Mouse (Mus musculus): ENCODE data around the gene Hmga1b. TPM values are rescaled to one million over a fixed set of nuclear protein-coding genes. Genes with fewer than 3 reads are reported as not detected.
"Not testable (repeated sequence)": the region's sequence is repeated elsewhere in the genome, so short reads cannot be mapped to it uniquely, and the experiment has no call there.

Gene Hmga1b
- total RNA-seq, 1 experiment from 2014 or later, result 26.0 TPM

GRCm38 (mm10) chr11:120775774-120776469 lies 13.3 kb downstream of the Hmga1b start:
- ATAC-seq (ENCODE audit: extremely low read depth, insufficient number of reproducible peaks, low FRiP score, poor library complexity, severe bottlenecking), result peak; percentile 94

GRCm38 (mm10) chr11:120777123-120777522 lies 14.5 kb downstream of the Hmga1b start:
- ATAC-seq (ENCODE audit: extremely low read depth, insufficient number of reproducible peaks, low FRiP score, poor library complexity, severe bottlenecking), result no peak

- ATAC-seq (ENCODE audit: extremely low read depth, insufficient number of reproducible peaks, low FRiP score, poor library complexity, severe bottlenecking), result no peak
These were observed 17.3 kb downstream of the Hmga1b start for GRCm38 (mm10) chr11:120779876-120780275.

- ATAC-seq (ENCODE audit: extremely low read depth, insufficient number of reproducible peaks, low FRiP score, poor library complexity, severe bottlenecking), result not testable (repeated sequence)
These were observed 18.8 kb downstream of the Hmga1b start for GRCm38 (mm10) chr11:120781361-120781760.

GRCm38 (mm10) chr11:120783426-120784063 lies 21.0 kb downstream of the Hmga1b start:
- ATAC-seq (ENCODE audit: extremely low read depth, insufficient number of reproducible peaks, low FRiP score, poor library complexity, severe bottlenecking), result no peak

DNA sequence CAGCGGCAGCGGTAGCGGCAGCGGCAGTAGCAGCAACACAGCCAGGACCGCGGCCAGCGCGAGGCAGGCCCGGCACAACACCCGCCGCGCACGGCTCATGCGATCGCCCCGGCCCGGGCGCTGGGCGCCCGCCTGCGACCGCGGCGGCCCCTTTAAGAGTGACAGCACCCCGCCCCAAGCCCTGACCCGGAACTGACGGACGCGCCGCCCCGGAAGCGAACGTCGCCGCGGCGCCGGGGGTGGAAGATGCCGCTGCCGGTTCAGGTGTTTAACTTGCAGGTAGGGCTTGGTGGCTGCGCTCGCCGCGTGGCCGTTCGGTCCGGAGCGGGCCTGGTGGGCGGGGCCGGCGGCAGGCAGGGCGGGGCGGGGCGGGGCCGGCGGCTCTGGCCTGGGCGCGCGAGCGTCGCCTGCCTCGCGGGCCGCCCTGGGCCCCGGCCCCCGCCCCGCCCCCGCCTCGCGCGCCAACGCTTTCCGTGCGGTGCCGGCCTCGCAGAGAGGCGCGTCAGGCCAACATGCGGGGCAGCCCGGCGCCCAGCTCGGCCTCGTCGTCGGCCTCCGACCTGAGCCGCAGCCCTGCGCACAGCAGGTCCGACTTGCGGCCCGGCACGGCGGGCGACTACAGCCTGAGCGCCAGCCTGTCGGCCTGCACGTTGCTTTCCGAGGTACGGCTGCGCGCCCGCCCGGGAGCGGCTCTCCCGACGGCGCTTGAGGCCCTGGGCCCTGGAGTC lies 21.6 kb downstream of the Hmga1b start, which contains the start of the genes Rfng and Gps1:
Gene Rfng (minus strand): TSS at position 144 of the 728 bp plus-strand sequence.
Gene Gps1 (plus strand): TSS at position 209 of the 728 bp plus-strand sequence.
- peak; percentile 63 for ATAC-seq (ENCODE audit: extremely low read depth, insufficient number of reproducible peaks, low FRiP score, poor library complexity, severe bottlenecking)

- no peak for ATAC-seq (ENCODE audit: extremely low read depth, insufficient number of reproducible peaks, low FRiP score, poor library complexity, severe bottlenecking)
These were observed 22.6 kb downstream of the Hmga1b start for GRCm38 (mm10) chr11:120785145-120785544.

DNA sequence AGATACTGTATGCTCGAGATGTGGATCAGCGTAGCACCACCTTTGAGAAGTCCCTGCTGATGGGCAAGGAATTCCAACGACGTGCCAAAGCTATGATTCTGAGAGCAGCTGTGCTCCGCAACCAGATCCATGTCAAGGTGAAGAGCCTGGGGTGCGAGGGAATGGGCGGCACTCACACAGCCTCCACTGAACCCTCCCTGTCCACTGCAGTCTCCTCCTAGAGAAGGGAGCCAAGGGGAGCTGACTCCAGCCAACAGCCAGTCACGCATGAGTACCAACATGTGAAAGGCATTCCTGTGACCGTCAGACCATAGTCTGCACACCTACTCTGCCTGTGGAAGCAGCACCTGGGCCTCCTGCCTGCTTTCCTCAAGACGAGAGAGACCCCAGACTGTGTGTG lies 25.9 kb downstream of the Hmga1b start:
- not testable (repeated sequence) for ATAC-seq (ENCODE audit: extremely low read depth, insufficient number of reproducible peaks, low FRiP score, poor library complexity, severe bottlenecking)

DNA sequence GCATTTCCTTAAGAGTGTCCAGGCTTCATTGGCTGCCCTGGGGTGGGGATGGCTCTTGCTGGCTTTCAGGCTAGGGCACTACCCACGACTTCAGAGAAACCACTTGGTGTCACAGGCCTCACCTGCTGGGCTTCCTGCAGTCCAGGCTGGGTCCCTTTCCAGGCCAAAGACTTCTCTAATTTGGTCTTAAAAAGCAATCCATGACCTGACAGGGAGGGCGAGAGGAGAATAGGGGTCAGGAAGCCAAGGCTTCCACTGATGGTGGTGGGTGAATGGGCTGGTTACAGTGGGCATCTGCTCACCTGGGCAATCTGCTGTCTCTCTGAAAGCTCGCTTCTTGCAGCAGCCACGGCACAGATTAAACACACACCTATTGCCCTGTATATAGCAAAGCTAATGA lies 26.8 kb downstream of the Hmga1b start:
- no peak for ATAC-seq (ENCODE audit: extremely low read depth, insufficient number of reproducible peaks, low FRiP score, poor library complexity, severe bottlenecking)

- no peak for ATAC-seq (ENCODE audit: extremely low read depth, insufficient number of reproducible peaks, low FRiP score, poor library complexity, severe bottlenecking)
These were observed 27.2 kb downstream of the Hmga1b start for GRCm38 (mm10) chr11:120789810-120790209.

GRCm38 (mm10) chr11:120792652-120793051 lies 30.1 kb downstream of the Hmga1b start:
- ATAC-seq (ENCODE audit: extremely low read depth, insufficient number of reproducible peaks, low FRiP score, poor library complexity, severe bottlenecking), result no peak

DNA sequence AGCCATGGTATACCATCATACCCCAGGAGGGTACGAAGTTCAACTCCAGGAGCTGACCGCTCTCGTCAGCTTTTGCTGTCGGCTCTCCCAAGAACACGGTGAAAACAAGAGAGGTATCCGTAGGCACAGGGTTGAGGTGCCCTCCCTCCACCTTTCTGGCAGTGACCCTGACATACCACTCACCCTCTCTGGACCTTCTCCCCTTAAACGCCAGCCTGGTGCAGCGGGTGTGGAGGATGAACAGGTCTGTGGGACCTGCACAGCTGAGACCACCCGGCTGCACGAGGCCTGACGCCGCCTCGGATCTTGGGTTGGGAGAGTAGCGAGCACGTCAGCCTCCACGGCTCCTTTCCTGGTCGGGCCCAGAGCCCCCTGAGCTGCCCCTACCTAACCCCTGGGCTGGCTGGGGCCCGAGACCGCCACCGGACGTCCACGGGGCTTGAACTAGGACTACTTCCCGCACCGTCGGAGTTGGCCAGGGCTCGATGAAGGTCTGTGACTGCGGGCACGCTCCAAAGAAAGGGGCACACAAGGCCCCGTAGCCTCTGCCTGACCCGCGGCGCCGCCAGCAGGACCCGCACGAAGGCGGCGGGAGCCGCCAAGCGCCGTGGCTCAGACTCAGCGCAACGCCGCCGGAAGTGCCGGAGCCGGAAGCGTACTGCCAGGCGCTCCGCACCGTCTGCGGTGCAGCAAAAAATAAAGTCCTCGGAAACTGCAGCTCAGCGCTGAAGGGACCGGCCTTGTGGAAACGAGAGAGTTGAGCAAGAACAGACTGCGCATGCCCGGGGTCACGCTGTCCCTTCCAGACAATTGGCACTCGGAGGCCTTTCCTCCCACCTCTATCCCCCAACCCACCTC lies 33.4 kb downstream of the Hmga1b start, which contains the start of gene Dus1l:
Gene Dus1l (minus strand): TSS at position 648 of the 858 bp plus-strand sequence.
- peak; percentile 90 for ATAC-seq (ENCODE audit: extremely low read depth, insufficient number of reproducible peaks, low FRiP score, poor library complexity, severe bottlenecking)

- ATAC-seq (ENCODE audit: extremely low read depth, insufficient number of reproducible peaks, low FRiP score, poor library complexity, severe bottlenecking), result no peak
These were observed 34.0 kb downstream of the Hmga1b start for GRCm38 (mm10) chr11:120796614-120796946.

DNA sequence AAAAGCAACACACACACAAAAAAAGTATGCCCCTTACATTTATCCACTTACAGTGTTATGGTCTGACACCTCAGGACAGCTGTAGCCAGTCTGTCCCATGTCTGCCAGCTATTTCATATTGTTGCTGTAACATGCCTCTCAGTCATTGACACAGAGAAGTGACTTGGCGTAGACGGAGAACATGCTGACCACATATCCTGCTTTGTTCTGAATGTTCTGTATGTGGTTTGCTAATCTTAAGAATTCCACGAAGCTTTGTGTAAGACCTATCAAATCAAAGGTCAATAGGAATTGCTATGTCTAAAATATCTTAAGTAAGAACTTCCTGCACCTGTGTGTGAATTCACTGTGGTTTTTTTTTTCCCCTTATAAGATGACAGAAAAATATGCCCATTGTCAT lies 35.6 kb downstream of the Hmga1b start:
- no peak for ATAC-seq (ENCODE audit: extremely low read depth, insufficient number of reproducible peaks, low FRiP score, poor library complexity, severe bottlenecking)

DNA sequence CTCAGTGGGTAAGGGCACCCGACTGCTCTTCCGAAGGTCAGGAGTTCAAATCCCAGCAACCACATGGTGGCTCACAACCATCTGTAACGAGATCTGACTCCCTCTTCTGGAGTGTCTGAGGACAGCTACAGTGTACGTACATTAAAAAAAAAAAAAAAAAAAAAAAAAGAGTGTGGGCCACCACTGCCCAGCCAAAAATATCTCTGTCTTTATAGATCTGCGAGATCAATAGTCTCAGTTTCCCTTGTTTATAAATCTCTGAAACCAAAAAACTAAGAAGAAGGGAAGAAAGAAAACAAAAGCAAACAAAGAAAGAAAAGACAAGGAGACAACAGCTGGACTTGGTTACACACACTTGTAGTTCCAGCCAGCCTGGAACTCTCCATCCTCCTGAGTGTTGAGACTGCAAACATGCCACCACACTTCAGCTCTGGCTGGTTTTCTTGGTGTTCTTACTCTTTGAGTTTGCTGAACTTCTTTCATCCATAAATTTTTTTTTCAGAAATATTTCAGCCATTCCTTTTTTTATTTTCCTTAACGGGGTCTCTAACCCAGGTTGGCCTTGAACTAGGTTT lies 36.8 kb downstream of the Hmga1b start:
- no peak for ATAC-seq (ENCODE audit: extremely low read depth, insufficient number of reproducible peaks, low FRiP score, poor library complexity, severe bottlenecking)

DNA sequence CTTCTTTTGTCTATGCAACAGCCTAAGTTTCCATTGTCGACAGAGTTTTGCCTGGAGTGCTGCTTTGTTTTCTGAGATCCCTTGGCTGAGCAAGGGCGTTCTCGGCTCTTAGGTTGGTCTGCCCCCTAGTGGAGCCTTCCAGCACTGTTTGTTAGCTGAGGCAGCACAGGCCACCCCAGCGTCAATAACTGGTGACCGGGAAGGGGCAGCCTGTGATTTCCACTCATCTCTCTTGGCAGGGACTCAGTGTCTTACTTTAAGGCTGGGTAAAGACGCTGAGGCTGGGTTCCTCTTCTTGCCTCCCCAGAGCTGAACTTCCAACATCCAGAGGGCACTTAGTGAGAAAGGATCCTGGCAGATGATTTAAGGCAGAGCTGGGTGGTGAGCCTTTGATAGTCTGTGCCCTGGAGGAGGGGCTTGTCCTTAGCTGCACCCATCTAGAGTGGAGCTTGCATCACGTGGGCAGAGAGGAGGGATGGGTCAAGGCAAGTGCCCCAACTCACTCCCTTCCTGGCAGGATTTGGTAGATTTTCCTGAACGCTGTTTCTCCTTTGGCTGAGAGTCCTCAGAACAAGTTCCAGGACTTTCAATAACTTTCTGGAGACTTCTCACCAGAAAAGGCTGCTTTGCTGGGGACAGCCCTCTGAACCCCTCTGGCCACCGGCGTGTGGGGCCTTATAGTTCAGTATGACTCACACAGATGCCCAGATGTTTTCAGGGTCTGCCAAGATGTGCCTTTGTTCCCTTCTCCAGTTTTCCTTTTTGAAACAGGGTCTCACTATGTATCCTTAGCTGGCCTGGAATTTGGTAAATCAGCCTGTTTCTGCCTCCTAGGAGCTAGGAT lies 37.7 kb downstream of the Hmga1b start:
- ATAC-seq (ENCODE audit: extremely low read depth, insufficient number of reproducible peaks, low FRiP score, poor library complexity, severe bottlenecking), result peak; percentile 77

GRCm38 (mm10) chr11:120804274-120804673 lies 41.7 kb downstream of the Hmga1b start:
- ATAC-seq (ENCODE audit: extremely low read depth, insufficient number of reproducible peaks, low FRiP score, poor library complexity, severe bottlenecking), result no peak

- ATAC-seq (ENCODE audit: extremely low read depth, insufficient number of reproducible peaks, low FRiP score, poor library complexity, severe bottlenecking), result no peak
These were observed 42.2 kb downstream of the Hmga1b start for GRCm38 (mm10) chr11:120804769-120805168.
